Mouse (Mus musculus) cerebellum, adult 2 months (tissue): Measurements from ENCODE around the gene Spata18.

Source experiments
- CTCF ChIP-seq: fragments of 200-500 bp; IDR thresholded peaks from 2 replicates; pipeline ENCODE4 v1.5.1; 2011; ENCODE audit warnings: low read depth, mild to moderate bottlenecking, control low read depth, low read length, moderate library complexity, borderline replicate concordance; ENCODE audit not compliant: insufficient read depth
- POLR2A ChIP-seq: fragments of 200-500 bp; IDR thresholded peaks from 2 replicates; pipeline ENCODE4 v1.6.1; 2011; ENCODE audit warnings: low read length, control low read depth, borderline replicate concordance; ENCODE audit not compliant: insufficient read depth

- TF ChIP-seq POLR2A = no peak
- no peak for TF ChIP-seq CTCF
Measured at GRCm38 (mm10) chr5:73651061-73651854, at the start of gene Spata18.
